Mouse (Mus musculus) lung, embryonic 14.5 days (tissue): ENCODE results near the gene Pdcd11. TPM values are rescaled to one million over a fixed set of nuclear protein-coding genes. Genes with fewer than 3 reads are reported as not detected.

ENCODE experiments used
- ATAC-seq: fragments of 200-750 bp; cut with Nextera tagmentation; 2 replicates; pipeline ENCODE4 v1.8.0; 2017; ENCODE audit warnings: mild to moderate bottlenecking, moderate TSS enrichment, moderate library complexity; ENCODE audit not compliant: insufficient read depth
- DNase-seq: peaks from one replicate; pipeline ENCODE4 v3.0.0-alpha.2; 2015
- H3K27ac ChIP-seq: fragments of 300-500 bp; sonication (generic); 2 replicates; pipeline ENCODE4 v1.5.1; 2014; ENCODE audit warnings: low read depth, mild to moderate bottlenecking, moderate library complexity
- H3K27me3 ChIP-seq: fragments of 300-500 bp; sonication (generic); 2 replicates; pipeline ENCODE4 v1.6.1; 2014; ENCODE audit warnings: low read length, control low read depth; ENCODE audit not compliant: insufficient read depth
- H3K36me3 ChIP-seq: fragments of 300-500 bp; sonication (generic); 2 replicates; pipeline ENCODE4 v1.6.1; 2014; ENCODE audit warnings: control low read depth; ENCODE audit not compliant: insufficient read depth
- H3K4me1 ChIP-seq: fragments of 300-500 bp; sonication (generic); 2 replicates; pipeline ENCODE4 v1.6.1; 2014; ENCODE audit warnings: antibody characterized with exemption, control low read depth; ENCODE audit not compliant: insufficient read depth
- H3K4me2 ChIP-seq: fragments of 300-500 bp; sonication (generic); 2 replicates; pipeline ENCODE4 v1.6.1; 2014; ENCODE audit warnings: mild to moderate bottlenecking
- H3K4me3 ChIP-seq: fragments of 300-500 bp; sonication (generic); 2 replicates; pipeline ENCODE4 v1.5.1; 2014; ENCODE audit warnings: low read depth, low read length
- H3K9ac ChIP-seq: fragments of 300-500 bp; sonication (generic); 2 replicates; pipeline ENCODE4 v1.6.1; 2014
- H3K9me3 ChIP-seq: fragments of 300-500 bp; sonication (generic); 2 replicates; pipeline ENCODE4 v1.6.1; 2016; ENCODE audit warnings: low read depth, low read length, control low read depth
- CTCF ChIP-seq: IDR thresholded peaks from 2 replicates; pipeline ENCODE4 v1.5.1; 2016; ENCODE audit warnings: antibody characterized with exemption, low read depth
- WGBS: fragments of 180-500 bp; shearing (Covaris S2); extraction: QIAGEN DNeasy Blood & Tissue Kit; methylation state at CpG from one replicate; pipeline ENCODE4 v1.1.7; 2014; 5-methylcytosine and 5-hydroxymethylcytosine counted together
- polyA plus RNA-seq: library from polyadenylated mRNA; unstranded; fragments of >200 nt; fragmentation: Nextera tagmentation; extraction: Ambion mirVana; gene quantifications from 2 replicates; pipeline ENCODE4 v1.2.1, GENCODE M21; 2014

Pdcd11 gene
- polyA plus RNA-seq, 1 experiment from 2014 or later, result 13.3 TPM

- peaks cover 11% of the 10 kb centered on the region; the same call in 1 of the 2 replicates for H3K27me3 ChIP-seq
- H3K9me3 ChIP-seq, result no peaks in the 10 kb centered on the region
- H3K4me2 ChIP-seq, result peak overlapping the region; percentile 55
- peak overlapping the region; percentile 12; the same call in 1 of the 2 replicates for H3K4me3 ChIP-seq
- peak overlapping the region; percentile 15; the same call in 1 of the 2 replicates for H3K9ac ChIP-seq
- DNase-seq, result peak; percentile 16
- 24% methylated on average over 32 of the region's 32 CpGs for WGBS
- H3K36me3 ChIP-seq, result no peaks in the 10 kb centered on the region
- TF ChIP-seq CTCF, result no peak
- ATAC-seq, result no peak
- H3K4me1 ChIP-seq, result no peaks in the 10 kb centered on the region; the same call in 1 of the 2 replicates
- H3K27ac ChIP-seq, result no peak overlapping the region
Measured at GRCm38 (mm10) chr19:47151332-47152061, 60.9 kb downstream of the Pdcd11 start.

- no peak for TF ChIP-seq CTCF
- Histone ChIP-seq H3K27me3 (peaks cover 11% of the 10 kb centered on the region; the same call in 1 of the 2 replicates), H3K4me1 (no peaks in the 10 kb centered on the region; the same call in 1 of the 2 replicates), H3K27ac (no peak overlapping the region), H3K4me2 (peak overlapping the region; percentile 55), H3K9me3 (no peaks in the 10 kb centered on the region), H3K4me3 (no peak overlapping the region; the same call in 1 of the 2 replicates), H3K36me3 (no peaks in the 10 kb centered on the region), H3K9ac (no peak overlapping the region)
- no peak for DNase-seq
- WGBS, result 53% methylated on average over 12 of the region's 12 CpGs
- ATAC-seq, result no peak
Measured at GRCm38 (mm10) chr19:47152062-47152369, 61.4 kb downstream of the Pdcd11 start.

GRCm38 (mm10) chr19:47153767-47154166 lies 63.2 kb downstream of the Pdcd11 start:
- H3K4me3 ChIP-seq, result no peak overlapping the region
- H3K36me3 ChIP-seq, result no peaks in the 10 kb centered on the region
- no peak overlapping the region for H3K4me2 ChIP-seq
- no peak for TF ChIP-seq CTCF
- H3K27me3 ChIP-seq, result peaks cover 11% of the 10 kb centered on the region; the same call in 1 of the 2 replicates
- H3K9ac ChIP-seq, result no peak overlapping the region
- H3K9me3 ChIP-seq, result no peaks in the 10 kb centered on the region
- no peak overlapping the region for H3K27ac ChIP-seq
- no peak for ATAC-seq
- WGBS, result 81% methylated on average over 7 of the region's 7 CpGs
- no peaks in the 10 kb centered on the region; the same call in 1 of the 2 replicates for H3K4me1 ChIP-seq
- no peak for DNase-seq

- Histone ChIP-seq H3K4me3 (no peak within 1 kb of the TSS), H3K9ac (no peak within 1 kb of the TSS), H3K27ac (no peak within 1 kb of the TSS), H3K4me1 (no peaks in the 10 kb centered on the region), H3K9me3 (no peaks in the 10 kb centered on the region), H3K36me3 (no peaks in the 10 kb centered on the region), H3K27me3 (no peaks in the 10 kb centered on the region), H3K4me2 (no peak within 1 kb of the TSS)
- ATAC-seq, result no peak
- no peak for DNase-seq
- TF ChIP-seq CTCF, result no peak
- WGBS, result 68% methylated on average over 11 of the region's 11 CpGs
Measured at GRCm38 (mm10) chr19:47157664-47158063, 67.1 kb downstream of the Pdcd11 start, which contains the start of gene Calhm3. Gene Calhm3, minus strand, starts transcription at chr19:47157764.

- DNase-seq, result no peak
- Histone ChIP-seq H3K9me3 (no peaks in the 10 kb centered on the region), H3K4me2 (no peak overlapping the region), H3K27me3 (no peaks in the 10 kb centered on the region), H3K4me3 (no peak overlapping the region), H3K36me3 (no peaks in the 10 kb centered on the region), H3K27ac (no peak overlapping the region), H3K9ac (no peak overlapping the region), H3K4me1 (no peaks in the 10 kb centered on the region)
- no peak for ATAC-seq
- WGBS, result 55% methylated on average over 4 of the region's 4 CpGs
- no peak for TF ChIP-seq CTCF
Measured at GRCm38 (mm10) chr19:47161669-47162068, 71.1 kb downstream of the Pdcd11 start.

- DNase-seq, result no peak
- no peaks in the 10 kb centered on the region for H3K9me3 ChIP-seq
- no peak overlapping the region for H3K27ac ChIP-seq
- H3K4me3 ChIP-seq, result no peak overlapping the region
- H3K27me3 ChIP-seq, result no peaks in the 10 kb centered on the region
- no peak overlapping the region for H3K4me2 ChIP-seq
- H3K36me3 ChIP-seq, result no peaks in the 10 kb centered on the region
- ATAC-seq, result no peak
- H3K4me1 ChIP-seq, result no peaks in the 10 kb centered on the region
- 93% methylated on average over 6 of the region's 6 CpGs for WGBS
- no peak overlapping the region for H3K9ac ChIP-seq
- TF ChIP-seq CTCF, result no peak
Measured at GRCm38 (mm10) chr19:47163176-47163744, 72.7 kb downstream of the Pdcd11 start.

- 27% methylated on average over 3 of the region's 3 CpGs for WGBS
- H3K36me3 ChIP-seq, result no peaks in the 10 kb centered on the region
- no peak overlapping the region for H3K27ac ChIP-seq
- ATAC-seq (no peak), DNase-seq (no peak)
- H3K9me3 ChIP-seq, result no peaks in the 10 kb centered on the region
- no peak for TF ChIP-seq CTCF
- H3K27me3 ChIP-seq, result no peaks in the 10 kb centered on the region
- no peak overlapping the region for H3K9ac ChIP-seq
- no peak overlapping the region for H3K4me3 ChIP-seq
- no peak overlapping the region for H3K4me2 ChIP-seq
- H3K4me1 ChIP-seq, result no peaks in the 10 kb centered on the region
Measured at GRCm38 (mm10) chr19:47166758-47167157, 76.2 kb downstream of the Pdcd11 start.
